Mouse (Mus musculus): ENCODE data around the gene Cdr2l.

GRCm38 (mm10) chr11:115391358-115391757 is 9.6 kb downstream of the Cdr2l start:
- TF ChIP-seq CHD2 (IDR thresholded peaks at IDR 0.05; ENCODE audit: low read depth, low read length) (no peak), HCFC1 (IDR thresholded peaks at IDR 0.05; ENCODE audit: borderline replicate concordance, insufficient read depth, low read length) (no peak), MAFK (IDR thresholded peaks at IDR 0.05; ENCODE audit: insufficient read depth, low read depth, low read length) (no peak), ZNF384 (IDR thresholded peaks at IDR 0.05; ENCODE audit: low read depth, low read length) (no peak)
